Mouse (Mus musculus): Measurements from ENCODE around the gene Pop4.
A peak's percentile ranks its signal among the peaks of the same experiment; 100 is the strongest.
"Not testable (repeated sequence)": the region's sequence is repeated elsewhere in the genome, so short reads cannot be mapped to it uniquely, and the experiment has no call there.

The Pop4 gene

GRCm38 (mm10) chr7:38270703-38271510, at the start of gene Pop4:
TSS of gene Pop4 (minus strand) at chr7:38271423.
- peak; percentile 96 for DNase-seq (ENCODE audit: low read depth)

- no peak for DNase-seq (ENCODE audit: low read depth)
Observed at GRCm38 (mm10) chr7:38320641-38321040, 49.4 kb upstream of the Pop4 start.

- not testable (repeated sequence) for DNase-seq (ENCODE audit: low read depth)
Observed at GRCm38 (mm10) chr7:38282192-38282591, 11.0 kb upstream of the Pop4 start.

- DNase-seq (ENCODE audit: low read depth), result no peak
Observed at GRCm38 (mm10) chr7:38272551-38272950, 1.3 kb upstream of the Pop4 start.

- no peak for DNase-seq (ENCODE audit: low read depth)
Observed at GRCm38 (mm10) chr7:38271859-38272258, 636 bp upstream of the Pop4 start.

GRCm38 (mm10) chr7:38271511-38271811, 238 bp upstream of the Pop4 start:
- no peak for DNase-seq (ENCODE audit: low read depth)

GRCm38 (mm10) chr7:38267006-38267680, 4.1 kb downstream of the Pop4 start:
- DNase-seq (ENCODE audit: low read depth), result peak; percentile 84

GRCm38 (mm10) chr7:38262406-38262805, 8.8 kb downstream of the Pop4 start:
- DNase-seq (ENCODE audit: low read depth), result no peak

GRCm38 (mm10) chr7:38259631-38260030, 11.6 kb downstream of the Pop4 start:
- DNase-seq (ENCODE audit: low read depth), result no peak

- DNase-seq (ENCODE audit: low read depth), result no peak
Observed at GRCm38 (mm10) chr7:38253441-38253840, 17.8 kb downstream of the Pop4 start.

GRCm38 (mm10) chr7:38251494-38252216, 19.6 kb downstream of the Pop4 start:
- peak; percentile 31 for DNase-seq (ENCODE audit: low read depth)

- DNase-seq (ENCODE audit: low read depth), result no peak
Observed at GRCm38 (mm10) chr7:38242417-38242816, 28.8 kb downstream of the Pop4 start.

GRCm38 (mm10) chr7:38237140-38237539, 34.1 kb downstream of the Pop4 start:
- no peak for DNase-seq (ENCODE audit: low read depth)

- DNase-seq (ENCODE audit: low read depth), result no peak
Observed at GRCm38 (mm10) chr7:38236400-38237105, 34.7 kb downstream of the Pop4 start.

GRCm38 (mm10) chr7:38230285-38230684, 40.9 kb downstream of the Pop4 start:
- peak; percentile 91 for DNase-seq (ENCODE audit: low read depth)

GRCm38 (mm10) chr7:38228329-38228728, 42.9 kb downstream of the Pop4 start:
- no peak for DNase-seq (ENCODE audit: low read depth)

- peak; percentile 97 for DNase-seq (ENCODE audit: low read depth)
Observed at GRCm38 (mm10) chr7:38227900-38228298, 43.3 kb downstream of the Pop4 start, which contains the start of gene Plekhf1. TSS of gene Plekhf1 (minus strand) at chr7:38228016.

- peak; percentile 92 for DNase-seq (ENCODE audit: low read depth)
Observed at GRCm38 (mm10) chr7:38227181-38227899, 43.9 kb downstream of the Pop4 start.

- no peak for DNase-seq (ENCODE audit: low read depth)
Observed at GRCm38 (mm10) chr7:38226226-38226625, 45.0 kb downstream of the Pop4 start.

GRCm38 (mm10) chr7:38224577-38225369, 46.5 kb downstream of the Pop4 start:
- DNase-seq (ENCODE audit: low read depth), result peak; percentile 48

- DNase-seq (ENCODE audit: low read depth), result no peak
Observed at GRCm38 (mm10) chr7:38220866-38221265, 50.4 kb downstream of the Pop4 start.
